Mouse (Mus musculus): Measurements from ENCODE around the gene R3hdm1. TPM values are rescaled to one million over a fixed set of nuclear protein-coding genes. Genes with fewer than 3 reads are reported as not detected.
A peak's percentile ranks its signal among the peaks of the same experiment; 100 is the strongest.
"Not testable (repeated sequence)": the region's sequence is repeated elsewhere in the genome, so short reads cannot be mapped to it uniquely, and the experiment has no call there.

Gene R3hdm1
- polyA plus RNA-seq, 1 experiment, result 24.4 TPM

GRCm38 (mm10) chr1:128136222-128136621 is 33.1 kb downstream of the R3hdm1 start:
- not testable (repeated sequence) for DNase-seq (ENCODE audit: low read depth)

GRCm38 (mm10) chr1:128141039-128141438 is 37.9 kb downstream of the R3hdm1 start:
- DNase-seq (ENCODE audit: low read depth), result no peak

- no peak for DNase-seq (ENCODE audit: low read depth)
These were observed 38.6 kb downstream of the R3hdm1 start for GRCm38 (mm10) chr1:128141737-128142136.

GRCm38 (mm10) chr1:128166956-128167355 is 63.9 kb downstream of the R3hdm1 start:
- DNase-seq (ENCODE audit: low read depth), result no peak

GRCm38 (mm10) chr1:128170104-128170503 is 67.0 kb downstream of the R3hdm1 start:
- no peak for DNase-seq (ENCODE audit: low read depth)

- DNase-seq (ENCODE audit: low read depth), result no peak
These were observed 88.3 kb downstream of the R3hdm1 start for GRCm38 (mm10) chr1:128191426-128191825.

GRCm38 (mm10) chr1:128192369-128192768 is 89.3 kb downstream of the R3hdm1 start:
- DNase-seq (ENCODE audit: low read depth), result no peak

GRCm38 (mm10) chr1:128194011-128194410 is 90.9 kb downstream of the R3hdm1 start:
- no peak for DNase-seq (ENCODE audit: low read depth)

GRCm38 (mm10) chr1:128197353-128197752 is 94.3 kb downstream of the R3hdm1 start:
- DNase-seq (ENCODE audit: low read depth), result no peak

- no peak for DNase-seq (ENCODE audit: low read depth)
These were observed 110.2 kb downstream of the R3hdm1 start for GRCm38 (mm10) chr1:128213261-128213660.

GRCm38 (mm10) chr1:128221886-128222285 is 118.8 kb downstream of the R3hdm1 start:
- no peak for DNase-seq (ENCODE audit: low read depth)

GRCm38 (mm10) chr1:128223304-128223703 is 120.2 kb downstream of the R3hdm1 start:
- DNase-seq (ENCODE audit: low read depth), result no peak

GRCm38 (mm10) chr1:128235181-128235580 is 132.1 kb downstream of the R3hdm1 start:
- DNase-seq (ENCODE audit: low read depth), result no peak

GRCm38 (mm10) chr1:128243627-128243995 is 140.5 kb downstream of the R3hdm1 start, which contains the start of gene Ubxn4:
Gene Ubxn4, plus strand, starts transcription at chr1:128243964.
- no peak for DNase-seq (ENCODE audit: low read depth)

GRCm38 (mm10) chr1:128243996-128244726 is 141.1 kb downstream of the R3hdm1 start:
- peak; percentile 79 for DNase-seq (ENCODE audit: low read depth)

- DNase-seq (ENCODE audit: low read depth), result no peak
These were observed 141.7 kb downstream of the R3hdm1 start for GRCm38 (mm10) chr1:128244727-128245355.

- DNase-seq (ENCODE audit: low read depth), result not testable (repeated sequence)
These were observed 164.0 kb downstream of the R3hdm1 start for GRCm38 (mm10) chr1:128267061-128267460.

- DNase-seq (ENCODE audit: low read depth), result no peak
These were observed 167.6 kb downstream of the R3hdm1 start for GRCm38 (mm10) chr1:128270731-128271130.

GRCm38 (mm10) chr1:128275908-128276307 is 172.8 kb downstream of the R3hdm1 start:
- no peak for DNase-seq (ENCODE audit: low read depth)

- DNase-seq (ENCODE audit: low read depth), result no peak
These were observed 175.5 kb downstream of the R3hdm1 start for GRCm38 (mm10) chr1:128278563-128278962.

- no peak for DNase-seq (ENCODE audit: low read depth)
These were observed 178.7 kb downstream of the R3hdm1 start for GRCm38 (mm10) chr1:128281753-128282152.

- DNase-seq (ENCODE audit: low read depth), result no peak
These were observed 179.8 kb downstream of the R3hdm1 start for GRCm38 (mm10) chr1:128282924-128283323.

- no peak for DNase-seq (ENCODE audit: low read depth)
These were observed 181.1 kb downstream of the R3hdm1 start for GRCm38 (mm10) chr1:128284157-128284690.

Data from gonadal fat pad, adult 2 months (tissue).